Mouse (Mus musculus) embryonic facial prominence, embryonic 11.5 days (tissue): ENCODE results near the gene Sptlc2. TPM values are rescaled to one million over a fixed set of nuclear protein-coding genes. Genes with fewer than 3 reads are reported as not detected.
A peak's percentile ranks its signal among the peaks of the same experiment; 100 is the strongest.

Experiments
- ATAC-seq: fragments of 200-750 bp; cut with Nextera tagmentation; replicated peaks from 2 replicates; pipeline ENCODE4 v1.8.0; 2017; ENCODE audit warnings: low read depth; ENCODE audit not compliant: insufficient number of reproducible peaks, low FRiP score, low TSS enrichment
- DNase-seq: peaks from one replicate; pipeline ENCODE4 v3.0.0-alpha.2; 2015; ENCODE audit warnings: low spot score
- H3K27ac ChIP-seq: fragments of 300-500 bp; sonication (generic); replicated peaks from 2 replicates; pipeline ENCODE4 v1.5.1; 2014; ENCODE audit warnings: mild to moderate bottlenecking, low read depth, low read length, control low read depth
- H3K27me3 ChIP-seq: fragments of 300-500 bp; sonication (generic); 2 replicates; pipeline ENCODE4 v1.6.1; 2014; ENCODE audit warnings: mild to moderate bottlenecking, low read length, moderate library complexity, mixed read lengths; ENCODE audit not compliant: control insufficient read depth, insufficient read depth
- H3K36me3 ChIP-seq: fragments of 300-500 bp; sonication (generic); replicated peaks from 2 replicates; pipeline ENCODE4 v1.6.1; 2014; ENCODE audit warnings: low read depth, mild to moderate bottlenecking, low read length, moderate library complexity, mixed read lengths; ENCODE audit not compliant: control insufficient read depth, insufficient read depth
- H3K4me1 ChIP-seq: fragments of 300-500 bp; sonication (generic); 2 replicates; pipeline ENCODE4 v1.6.1; 2014; ENCODE audit warnings: low read length, mixed read lengths; ENCODE audit not compliant: control insufficient read depth, insufficient read depth
- H3K4me2 ChIP-seq: fragments of 300-500 bp; sonication (generic); 2 replicates; pipeline ENCODE4 v1.6.1; 2014; ENCODE audit warnings: low read depth, mild to moderate bottlenecking, control low read depth, low read length, moderate library complexity
- H3K4me3 ChIP-seq: fragments of 300-500 bp; sonication (generic); 2 replicates; pipeline ENCODE4 v1.5.1; 2014; ENCODE audit warnings: low read depth, low read length, control low read depth
- H3K9ac ChIP-seq: fragments of 300-500 bp; sonication (generic); replicated peaks from 2 replicates; pipeline ENCODE4 v1.6.1; 2014; ENCODE audit warnings: mild to moderate bottlenecking, control low read depth, low read length
- H3K9me3 ChIP-seq: fragments of 300-500 bp; sonication (generic); replicated peaks from 2 replicates; pipeline ENCODE4 v1.6.1; 2016; ENCODE audit warnings: mild to moderate bottlenecking, low read length, inconsistent platforms, mixed read lengths; ENCODE audit not compliant: control insufficient read depth
- whole genome bisulfite sequencing: fragments of 180-500 bp; shearing (Covaris S2); extraction: QIAGEN DNeasy Blood & Tissue Kit; methylation state at CpG from one replicate; pipeline ENCODE4 v1.1.7; 2014; 5-methylcytosine and 5-hydroxymethylcytosine counted together
- microRNA-seq: library from miRNA; unstranded; fragments of <30 nt; microRNA quantifications from one replicate; pipeline ENCODE4, GENCODE M21; 2016; ENCODE audit warnings: borderline number of aligned reads
- polyA plus RNA-seq: library from polyadenylated mRNA; unstranded; fragments of >200 nt; fragmentation: Nextera tagmentation; extraction: Ambion mirVana; gene quantifications from 2 replicates; pipeline ENCODE4 v1.2.1, GENCODE M21; 2014

Gene Sptlc2
- polyA plus RNA-seq, 1 experiment from 2014 or later = 65.0 TPM

DNA sequence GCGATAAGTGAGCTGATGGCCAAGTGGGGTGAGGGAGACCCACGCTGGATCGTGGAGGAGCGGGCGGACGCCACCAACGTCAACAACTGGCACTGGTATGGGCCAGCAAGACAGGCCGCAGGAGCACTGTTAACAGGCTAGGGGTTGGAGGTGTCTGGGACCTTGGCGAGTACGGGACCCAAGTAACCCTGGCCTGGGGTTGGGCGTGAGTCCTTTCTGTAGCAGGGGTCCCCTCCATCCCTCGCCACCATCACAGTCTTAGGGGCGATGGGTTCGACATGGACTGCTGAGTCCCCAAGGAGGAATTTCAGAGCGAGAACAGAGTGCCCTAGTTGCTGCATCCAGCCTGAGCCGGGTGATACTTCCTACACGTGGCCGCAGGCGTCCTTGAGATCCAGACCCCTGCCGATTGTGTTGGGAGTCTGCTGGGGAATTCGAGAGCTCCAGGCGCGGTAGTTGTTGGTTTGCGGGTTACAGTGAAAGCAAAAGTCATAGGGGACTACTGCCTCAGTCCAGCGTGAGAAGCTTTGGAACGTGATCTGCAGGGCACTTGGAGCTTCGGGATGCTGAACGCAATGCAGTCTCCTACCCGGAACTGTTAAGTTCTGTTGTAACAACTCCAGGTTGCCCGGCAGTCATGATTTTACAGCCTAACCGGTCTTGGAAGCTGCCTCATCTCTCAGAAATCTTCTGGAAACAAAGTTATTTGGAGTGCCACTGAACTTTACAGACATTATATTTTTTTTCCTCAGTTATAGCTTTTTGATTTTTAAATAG, 121.1 kb downstream of the Sptlc2 start:
- peak; percentile 63 for ATAC-seq
- H3K4me1 ChIP-seq = peaks cover 3% of the 10 kb centered on the region; the same call in 1 of the 2 replicates
- under 1% methylated on average over 31 of the region's 31 CpGs for WGBS
- H3K36me3 ChIP-seq = peaks cover 11% of the 10 kb centered on the region
- peak; percentile 61 for DNase-seq
- no peaks in the 10 kb centered on the region for H3K27me3 ChIP-seq
- peak overlapping the region; percentile 69 for H3K4me2 ChIP-seq
- H3K4me3 ChIP-seq = peak overlapping the region; percentile 81
- peak overlapping the region; percentile 91 for H3K9ac ChIP-seq
- H3K27ac ChIP-seq = peak overlapping the region; percentile 85
- H3K9me3 ChIP-seq = no peaks in the 10 kb centered on the region

DNA sequence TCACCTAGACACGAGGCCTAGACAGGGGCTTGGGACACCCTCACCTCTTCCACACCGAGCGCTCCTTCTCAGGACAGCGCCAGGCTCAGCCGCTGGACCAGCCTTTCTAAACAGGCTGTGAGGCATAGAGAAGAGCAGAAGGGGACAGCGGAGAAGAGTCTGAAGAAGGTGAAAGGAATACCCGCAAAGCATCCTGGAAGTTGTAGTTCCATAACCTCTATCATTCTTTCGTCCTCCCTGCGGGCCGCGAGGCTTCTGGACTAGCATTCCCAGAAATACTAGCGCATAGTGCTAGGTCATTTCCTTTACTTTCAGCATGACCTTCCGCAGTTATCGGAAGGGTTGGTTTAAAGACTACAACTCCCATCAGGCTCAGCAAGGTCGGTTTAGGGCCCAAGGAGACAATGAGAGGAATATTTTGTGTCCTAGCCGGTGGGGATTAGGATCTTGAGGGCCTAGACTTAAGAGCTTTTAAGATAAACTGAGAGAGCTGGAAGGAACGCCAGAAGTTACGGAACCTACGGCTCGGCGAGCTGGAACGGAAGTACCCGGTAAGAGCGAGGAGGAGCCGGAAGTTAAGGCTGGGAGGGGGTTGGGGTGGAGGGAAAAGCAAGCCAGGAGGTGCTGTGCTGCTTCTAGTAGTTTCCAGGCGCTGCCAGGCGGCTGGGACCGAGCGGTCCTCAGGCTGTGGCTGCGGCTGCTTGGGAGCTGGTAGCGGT, 121.9 kb downstream of the Sptlc2 start, which contains the start of the genes Vipas39 and Ahsa1:
Vipas39 (minus strand) TSS at position 149 of the 719 bp plus-strand sequence.
Ahsa1 (plus strand) TSS at position 372 of the 719 bp plus-strand sequence.
- peaks cover 3% of the 10 kb centered on the region; the same call in 1 of the 2 replicates for H3K4me1 ChIP-seq
- H3K4me3 ChIP-seq = peak within 1 kb of the TSS; percentile 81
- H3K27me3 ChIP-seq = no peaks in the 10 kb centered on the region
- H3K4me2 ChIP-seq = peak within 1 kb of the TSS; percentile 69
- ATAC-seq (peak; percentile 96), DNase-seq (peak; percentile 98)
- peak within 1 kb of the TSS; percentile 91 for H3K9ac ChIP-seq
- H3K27ac ChIP-seq = peak within 1 kb of the TSS; percentile 85
- peaks cover 14% of the 10 kb centered on the region for H3K36me3 ChIP-seq
- WGBS = under 1% methylated on average over 31 of the region's 31 CpGs
- H3K9me3 ChIP-seq = no peaks in the 10 kb centered on the region

DNA sequence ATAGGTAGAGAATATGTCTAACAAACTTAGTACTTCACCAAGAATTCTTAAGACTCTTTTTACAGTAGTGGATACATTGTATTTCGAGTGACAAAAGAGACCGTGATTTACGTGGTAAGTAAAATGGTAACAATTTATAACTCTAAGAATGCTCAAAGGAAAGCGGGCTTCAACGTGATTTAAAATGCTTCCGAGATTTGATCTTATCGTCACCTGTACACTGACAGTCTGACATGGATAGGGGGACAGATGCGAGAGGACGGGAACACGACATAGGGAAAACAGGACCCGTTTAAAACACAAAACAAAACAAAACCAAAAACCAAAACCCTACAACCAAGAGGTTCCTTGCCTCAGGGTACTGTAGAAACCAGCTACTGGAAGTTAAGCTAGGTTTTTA, 122.7 kb downstream of the Sptlc2 start:
- Histone ChIP-seq H3K4me1 (peaks cover 3% of the 10 kb centered on the region; the same call in 1 of the 2 replicates), H3K4me2 (peak overlapping the region; percentile 33), H3K9me3 (no peaks in the 10 kb centered on the region), H3K4me3 (peak overlapping the region; percentile 81), H3K36me3 (peaks cover 13% of the 10 kb centered on the region), H3K9ac (peak overlapping the region; percentile 80), H3K27me3 (no peaks in the 10 kb centered on the region), H3K27ac (no peak overlapping the region)
- WGBS = 25% methylated on average over 11 of the region's 11 CpGs
- ATAC-seq (no peak), DNase-seq (no peak)

DNA sequence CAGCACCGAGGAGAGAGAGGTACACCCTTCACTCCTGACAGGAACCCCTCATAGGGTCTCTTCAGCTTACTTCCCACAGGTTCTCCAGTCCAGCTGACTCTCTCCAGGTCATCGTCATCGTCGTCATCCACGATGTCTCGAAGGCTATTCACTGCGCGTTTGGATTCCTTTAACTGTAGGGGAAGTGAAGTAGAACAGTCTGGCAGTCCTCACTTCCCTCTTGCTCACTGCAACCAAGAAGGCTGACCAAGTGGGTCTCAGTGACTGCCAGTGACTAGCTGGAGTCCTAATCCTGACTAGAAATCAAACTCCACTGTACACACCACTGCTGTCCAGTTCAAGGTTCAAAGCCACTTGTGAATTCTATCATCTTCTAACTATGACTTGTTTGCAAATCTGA, 127.6 kb downstream of the Sptlc2 start:
- Histone ChIP-seq H3K27me3 (no peaks in the 10 kb centered on the region), H3K4me1 (no peaks in the 10 kb centered on the region), H3K4me2 (no peak overlapping the region), H3K36me3 (peaks cover 10% of the 10 kb centered on the region), H3K9me3 (no peaks in the 10 kb centered on the region), H3K9ac (no peak overlapping the region), H3K4me3 (no peak overlapping the region), H3K27ac (no peak overlapping the region)
- ATAC-seq (no peak), DNase-seq (no peak)
- 94% methylated on average over 8 of the region's 8 CpGs for WGBS

DNA sequence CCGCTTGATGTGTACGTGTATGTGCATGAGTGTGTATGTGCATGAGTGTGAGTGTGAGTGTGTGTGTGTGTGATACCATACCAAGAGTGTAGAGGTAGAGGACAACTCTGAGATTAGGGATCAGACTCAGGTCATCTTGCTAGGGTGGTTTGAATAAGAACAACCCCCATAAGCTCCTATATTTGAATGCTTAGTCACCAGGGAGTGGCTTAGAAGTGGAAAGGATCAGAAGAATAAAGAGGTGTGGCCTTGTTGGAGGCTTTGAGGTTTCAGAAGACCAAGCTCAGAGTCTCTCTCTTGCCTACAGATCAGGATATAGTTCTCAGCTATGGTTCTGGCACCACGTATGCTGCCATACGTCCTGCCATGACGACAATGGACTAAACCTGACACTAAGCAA, 131.5 kb downstream of the Sptlc2 start:
- H3K36me3 ChIP-seq = peaks cover 13% of the 10 kb centered on the region
- 94% methylated on average over 5 of the region's 5 CpGs for WGBS
- no peak overlapping the region for H3K4me2 ChIP-seq
- H3K27ac ChIP-seq = no peak overlapping the region
- no peaks in the 10 kb centered on the region for H3K9me3 ChIP-seq
- no peaks in the 10 kb centered on the region for H3K4me1 ChIP-seq
- ATAC-seq (no peak), DNase-seq (no peak)
- H3K27me3 ChIP-seq = no peaks in the 10 kb centered on the region
- H3K9ac ChIP-seq = no peak overlapping the region
- no peak overlapping the region for H3K4me3 ChIP-seq

Small RNA genes lying within 50 kb of the gene (microRNA-seq; reads per million reads assigned to microRNA genes)
- gene Gm47293 = not detected
- gene Mir3068 = 31.0 reads per million, percentile 26 among the genes with 10 or more reads in this experiment

Other genes with a start within 250 kb of the Sptlc2 start
- gene Gstz1, start 241.2 kb downstream of the Sptlc2 start, polyA plus RNA-seq = 32.0 and 36.9 TPM in 2 replicates
- 14.3 and 15.1 TPM in 2 replicates for gene Pomt2, start 240.4 kb downstream of the Sptlc2 start, polyA plus RNA-seq
- gene Samd15, start 188.6 kb downstream of the Sptlc2 start, polyA plus RNA-seq = 0.81 and 1.4 TPM in 2 replicates
- gene Tmed8, start 187.9 kb downstream of the Sptlc2 start, polyA plus RNA-seq = 2.8 and 2.9 TPM in 2 replicates
- gene Noxred1, start 149.6 kb downstream of the Sptlc2 start, polyA plus RNA-seq = 0.67 and 0.72 TPM in 2 replicates
- gene Vipas39, start 122.1 kb downstream of the Sptlc2 start, polyA plus RNA-seq = 61.9 and 62.0 TPM in 2 replicates
- 245 and 266 TPM in 2 replicates for gene Ahsa1, start 121.9 kb downstream of the Sptlc2 start, polyA plus RNA-seq
- 0.34 and 0.98 TPM in 2 replicates for gene Ism2, start 88.7 kb downstream of the Sptlc2 start, polyA plus RNA-seq
- 303 and 309 TPM in 2 replicates for gene Slirp, start 55.5 kb upstream of the Sptlc2 start, polyA plus RNA-seq
- gene Alkbh1, start 55.7 kb upstream of the Sptlc2 start, polyA plus RNA-seq = 33.4 and 42.9 TPM in 2 replicates
- 169 and 176 TPM in 2 replicates for gene Snw1, start 83.9 kb upstream of the Sptlc2 start, polyA plus RNA-seq
- gene Gm5788, start 106.4 kb upstream of the Sptlc2 start, polyA plus RNA-seq = not detected in 2 replicates
- not detected in 2 replicates for gene Gm8300, start 126.0 kb upstream of the Sptlc2 start, polyA plus RNA-seq
- not detected in 2 replicates for gene Oog1, start 214.3 kb upstream of the Sptlc2 start, polyA plus RNA-seq
- not detected in 2 replicates for gene Gm4027, start 230.5 kb upstream of the Sptlc2 start, polyA plus RNA-seq